Mouse (Mus musculus) lung, postnatal 0 days (tissue): ENCODE results near the gene Fam20b. TPM values are rescaled to one million over a fixed set of nuclear protein-coding genes. Genes with fewer than 3 reads are reported as not detected.
A peak's percentile ranks its signal among the peaks of the same experiment; 100 is the strongest.

ENCODE experiments used
- ATAC-seq: fragments of 200-750 bp; cut with Nextera tagmentation; 2 replicates; pipeline ENCODE4 v1.8.0; 2017; ENCODE audit warnings: moderate library complexity
- DNase-seq: peaks from one replicate; pipeline ENCODE4 v3.0.0-alpha.2; 2016; ENCODE audit warnings: low spot score
- H3K27ac ChIP-seq: fragments of 300-500 bp; sonication (generic); 2 replicates; pipeline ENCODE4 v1.5.1; 2014; ENCODE audit warnings: antibody characterized with exemption, mild to moderate bottlenecking, low read length, mixed read lengths
- H3K27me3 ChIP-seq: fragments of 300-500 bp; sonication (generic); replicated peaks from 2 replicates; pipeline ENCODE4 v1.6.1; 2014; ENCODE audit warnings: low read length, mixed read lengths; ENCODE audit not compliant: insufficient read depth
- H3K36me3 ChIP-seq: fragments of 300-500 bp; sonication (generic); 2 replicates; pipeline ENCODE4 v1.6.1; 2014; ENCODE audit warnings: low read length, mixed read lengths; ENCODE audit not compliant: insufficient read depth
- H3K4me1 ChIP-seq: fragments of 300-500 bp; sonication (generic); 2 replicates; pipeline ENCODE4 v1.6.1; 2014; ENCODE audit warnings: antibody characterized with exemption, low read depth, low read length, mixed read lengths; ENCODE audit not compliant: insufficient read depth
- H3K4me2 ChIP-seq: fragments of 300-500 bp; sonication (generic); replicated peaks from 2 replicates; pipeline ENCODE4 v1.6.1; 2014; ENCODE audit warnings: low read depth, mild to moderate bottlenecking, low read length, moderate library complexity, mixed read lengths
- H3K4me3 ChIP-seq: fragments of 300-500 bp; sonication (generic); 2 replicates; pipeline ENCODE4 v1.5.1; 2014; ENCODE audit warnings: low read depth, low read length
- H3K9ac ChIP-seq: fragments of 300-500 bp; sonication (generic); replicated peaks from 2 replicates; pipeline ENCODE4 v1.6.1; 2014; ENCODE audit warnings: low read depth, mild to moderate bottlenecking
- H3K9me3 ChIP-seq: fragments of 300-500 bp; sonication (generic); 2 replicates; pipeline ENCODE4 v1.6.1; 2016; ENCODE audit warnings: low read length, mixed read lengths
- CTCF ChIP-seq: IDR thresholded peaks from 2 replicates; pipeline ENCODE4 v1.5.1; 2016; ENCODE audit warnings: antibody characterized with exemption, mild to moderate bottlenecking
- EP300 ChIP-seq: IDR thresholded peaks from 2 replicates; pipeline ENCODE4 v1.6.1; 2016; ENCODE audit warnings: antibody characterized with exemption, mild to moderate bottlenecking, control low read depth
- WGBS: fragments of 180-500 bp; shearing (Covaris S2); extraction: QIAGEN DNeasy Blood & Tissue Kit; methylation state at CpG from one replicate; pipeline ENCODE4 v1.1.7; 2014; 5-methylcytosine and 5-hydroxymethylcytosine counted together
- polyA plus RNA-seq: library from polyadenylated mRNA; unstranded; fragments of >200 nt; fragmentation: Nextera tagmentation; extraction: Ambion mirVana; gene quantifications from 2 replicates; pipeline ENCODE4 v1.2.1, GENCODE M21; 2015

Gene Fam20b
- polyA plus RNA-seq, 1 experiment from 2014 or later = 15.3 TPM

DNA sequence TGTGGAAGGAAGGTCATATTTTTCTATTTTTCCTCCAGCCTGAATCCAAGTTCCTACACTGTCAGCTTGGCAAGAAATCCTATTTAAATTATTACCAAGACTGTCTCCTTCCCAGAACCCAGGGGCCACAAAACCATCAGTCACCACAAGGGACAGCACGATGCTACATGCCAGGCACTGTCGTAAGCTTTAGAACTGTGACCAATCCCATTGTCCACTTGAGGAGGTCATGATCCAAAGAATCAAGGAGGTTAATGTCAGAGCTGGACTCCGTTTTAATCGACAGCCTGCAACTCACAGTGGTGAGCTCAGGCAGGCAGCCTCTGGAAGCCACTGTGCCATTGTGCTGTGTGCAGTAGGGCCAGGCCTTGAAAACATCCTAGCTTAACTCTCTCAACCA is 39.4 kb upstream of the Fam20b start:
- Histone ChIP-seq H3K4me3 (no peak overlapping the region), H3K36me3 (no peaks in the 10 kb centered on the region), H3K27me3 (no peaks in the 10 kb centered on the region), H3K4me1 (no peaks in the 10 kb centered on the region), H3K4me2 (no peak overlapping the region), H3K9me3 (no peaks in the 10 kb centered on the region), H3K9ac (no peak overlapping the region), H3K27ac (no peak overlapping the region)
- DNase-seq = no peak
- no peak for ATAC-seq
- WGBS = 63% methylated on average over 4 of the region's 4 CpGs
- TF ChIP-seq EP300 (no peak), CTCF (peak; percentile 17; the same call in 1 of the 2 replicates)

DNA sequence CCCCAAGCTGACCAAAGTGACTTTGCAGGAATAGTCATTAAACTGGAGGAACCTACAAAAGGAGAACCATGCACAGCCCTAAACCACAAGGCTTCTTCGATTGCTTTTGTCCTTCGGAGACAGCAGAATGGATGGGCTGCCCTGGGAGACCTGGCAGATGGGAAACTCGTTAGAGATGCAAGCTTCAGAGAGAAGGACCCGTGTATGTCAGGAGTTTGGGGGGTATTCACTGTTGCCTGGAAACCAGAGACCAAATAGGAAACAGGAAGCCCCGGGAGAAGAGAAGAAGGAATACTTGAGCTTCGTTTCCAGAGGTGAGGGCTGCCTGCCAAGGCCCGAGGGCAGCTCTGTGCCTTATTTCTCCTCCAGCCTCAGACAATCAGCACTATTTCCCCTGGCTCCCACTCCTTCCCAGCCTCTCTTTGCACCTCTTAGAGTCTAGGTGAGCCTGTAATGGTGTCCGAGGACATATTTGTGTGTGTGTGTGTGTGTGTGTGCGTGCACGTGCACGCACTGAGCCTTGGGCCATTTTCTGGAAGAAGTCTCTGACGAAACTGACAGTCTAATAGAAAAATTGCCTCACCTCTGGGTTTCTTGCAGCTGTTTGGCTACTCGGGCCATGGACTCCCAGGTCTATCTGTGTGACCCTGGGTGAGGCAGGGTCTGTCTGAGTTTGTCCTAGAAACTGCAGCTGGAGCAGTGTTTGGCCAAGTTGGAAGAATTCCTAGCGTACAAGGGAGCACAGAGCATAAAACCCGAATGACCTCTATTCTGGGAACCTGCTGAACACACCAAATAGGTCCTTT is 35.9 kb upstream of the Fam20b start:
- H3K4me2 ChIP-seq = no peak overlapping the region
- ATAC-seq (no peak), DNase-seq (no peak)
- H3K9ac ChIP-seq = no peak overlapping the region
- H3K4me3 ChIP-seq = no peak overlapping the region
- no peak for TF ChIP-seq CTCF
- no peak for TF ChIP-seq EP300
- no peak overlapping the region for H3K27ac ChIP-seq
- H3K36me3 ChIP-seq = no peaks in the 10 kb centered on the region
- H3K4me1 ChIP-seq = peaks cover 2% of the 10 kb centered on the region; the same call in 1 of the 2 replicates
- 40% methylated on average over 15 of the region's 15 CpGs for WGBS
- no peaks in the 10 kb centered on the region for H3K27me3 ChIP-seq
- no peaks in the 10 kb centered on the region for H3K9me3 ChIP-seq

DNA sequence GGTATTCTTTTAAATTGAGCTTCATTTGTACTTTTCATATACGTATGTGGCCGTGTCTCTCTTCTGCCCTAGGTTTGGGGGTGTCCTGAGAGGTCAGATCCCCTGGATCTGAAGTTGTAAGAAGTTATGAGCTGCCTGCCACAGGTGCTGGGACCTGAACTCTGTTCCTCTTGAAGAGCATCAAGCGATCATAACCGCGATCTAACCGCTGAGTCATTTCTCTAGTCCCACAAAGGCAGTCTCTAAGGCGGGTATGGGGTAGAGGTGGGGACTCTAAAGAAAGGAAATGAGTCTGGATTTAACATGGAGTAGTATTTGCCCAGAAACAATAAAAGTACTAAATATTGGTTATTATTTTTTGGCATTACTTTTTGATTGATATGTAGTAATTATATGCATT is 34.1 kb upstream of the Fam20b start:
- no peak overlapping the region for H3K4me2 ChIP-seq
- no peaks in the 10 kb centered on the region for H3K9me3 ChIP-seq
- no peaks in the 10 kb centered on the region for H3K36me3 ChIP-seq
- TF ChIP-seq CTCF (no peak), EP300 (no peak)
- WGBS = 83% methylated on average over 7 of the region's 7 CpGs
- DNase-seq (no peak), ATAC-seq (no peak)
- H3K9ac ChIP-seq = no peak overlapping the region
- H3K4me3 ChIP-seq = no peak overlapping the region
- no peaks in the 10 kb centered on the region for H3K27me3 ChIP-seq
- H3K27ac ChIP-seq = no peak overlapping the region
- peaks cover 2% of the 10 kb centered on the region; the same call in 1 of the 2 replicates for H3K4me1 ChIP-seq

DNA sequence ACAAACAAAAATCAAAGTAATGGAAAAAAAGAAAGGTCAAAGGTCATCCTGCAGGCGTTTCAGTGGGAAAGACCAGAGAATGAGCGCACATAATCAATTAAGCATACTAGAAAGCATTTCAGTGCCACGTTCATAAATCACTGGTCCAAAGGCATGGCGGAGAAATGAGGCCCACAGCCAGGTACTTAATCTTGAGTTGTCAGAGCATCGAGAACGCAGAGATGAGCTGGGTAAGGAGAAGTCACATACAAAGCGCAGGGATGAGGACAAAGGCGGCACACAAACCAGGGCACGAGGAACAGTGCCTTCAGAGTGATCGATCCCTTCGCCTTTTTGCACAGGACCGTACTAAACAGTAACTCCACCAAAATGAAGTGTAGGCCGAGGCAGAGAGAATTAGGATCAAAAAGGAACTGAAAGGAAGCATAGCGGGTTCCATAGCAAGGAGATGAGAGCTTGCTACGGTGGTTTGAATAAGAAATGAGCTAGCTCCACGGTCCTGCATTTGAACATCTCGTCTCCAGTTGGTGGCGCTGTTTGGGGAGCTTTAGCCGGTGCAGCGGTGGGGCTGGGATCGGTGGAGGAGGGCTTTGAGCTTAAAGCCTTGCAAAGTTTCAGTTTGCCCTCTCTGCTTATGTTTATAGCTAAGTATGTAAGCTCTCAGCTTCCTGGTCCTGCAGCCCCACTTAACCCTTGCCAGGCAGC is 33.3 kb upstream of the Fam20b start:
- Histone ChIP-seq H3K27ac (no peak overlapping the region), H3K4me1 (peaks cover 2% of the 10 kb centered on the region; the same call in 1 of the 2 replicates), H3K36me3 (no peaks in the 10 kb centered on the region), H3K27me3 (no peaks in the 10 kb centered on the region), H3K9ac (no peak overlapping the region), H3K4me3 (peak overlapping the region; percentile 21), H3K4me2 (peak overlapping the region; percentile 44), H3K9me3 (no peaks in the 10 kb centered on the region)
- TF ChIP-seq EP300 = no peak
- TF ChIP-seq CTCF = peak; percentile 91
- peak; percentile 83 for DNase-seq
- 14% methylated on average over 21 of the region's 21 CpGs for WGBS
- ATAC-seq = peak; percentile 83

DNA sequence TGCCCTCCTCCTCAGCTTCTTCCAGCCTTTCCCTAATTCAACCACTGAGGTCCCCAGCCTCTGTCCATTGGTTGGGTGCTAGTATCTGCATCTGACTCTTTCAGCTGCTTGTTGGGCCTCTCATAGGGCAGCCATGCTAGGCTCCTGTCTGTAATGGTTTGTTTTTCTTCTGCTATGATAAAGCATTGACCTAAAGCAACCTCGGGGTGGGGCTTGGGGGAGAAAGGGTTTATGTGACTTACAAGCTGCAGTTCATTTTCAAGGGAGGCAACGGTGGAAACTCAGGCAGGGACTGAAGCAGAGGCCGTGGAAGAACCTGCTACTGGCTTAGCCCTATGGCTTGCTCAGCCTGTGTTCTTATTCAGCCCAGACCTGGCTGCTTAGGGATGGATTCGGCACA is 31.4 kb upstream of the Fam20b start:
- no peak overlapping the region for H3K9ac ChIP-seq
- no peak overlapping the region for H3K4me3 ChIP-seq
- TF ChIP-seq CTCF (no peak), EP300 (no peak)
- no peaks in the 10 kb centered on the region for H3K36me3 ChIP-seq
- H3K4me1 ChIP-seq = peaks cover 2% of the 10 kb centered on the region; the same call in 1 of the 2 replicates
- DNase-seq (no peak), ATAC-seq (no peak)
- WGBS = 50% methylated on average over 4 of the region's 4 CpGs
- no peaks in the 10 kb centered on the region for H3K27me3 ChIP-seq
- H3K27ac ChIP-seq = no peak overlapping the region
- H3K4me2 ChIP-seq = no peak overlapping the region
- no peaks in the 10 kb centered on the region for H3K9me3 ChIP-seq

DNA sequence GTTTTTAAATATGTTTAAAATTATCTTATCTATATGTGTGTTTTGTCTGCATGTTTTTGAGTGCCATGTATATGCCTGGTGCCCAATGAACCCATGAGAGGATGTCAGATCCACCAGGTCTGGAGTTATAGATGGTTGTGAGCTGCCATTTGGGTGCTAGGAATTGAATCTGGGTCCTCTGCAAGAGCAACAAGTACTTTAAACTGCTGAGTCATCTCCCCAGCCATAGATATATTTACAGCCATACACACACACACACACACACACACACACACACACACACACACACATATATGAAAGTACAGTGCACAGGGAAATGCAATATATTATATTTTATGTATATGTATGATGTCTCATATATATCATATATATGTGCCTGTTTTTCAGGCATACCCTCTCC is 30.2 kb upstream of the Fam20b start:
- no peaks in the 10 kb centered on the region for H3K27me3 ChIP-seq
- no peak overlapping the region for H3K9ac ChIP-seq
- no peaks in the 10 kb centered on the region for H3K9me3 ChIP-seq
- H3K36me3 ChIP-seq = no peaks in the 10 kb centered on the region
- H3K4me1 ChIP-seq = peaks cover 2% of the 10 kb centered on the region; the same call in 1 of the 2 replicates
- no peak overlapping the region for H3K27ac ChIP-seq
- TF ChIP-seq EP300 (no peak), CTCF (no peak)
- DNase-seq (no peak), ATAC-seq (no peak)
- H3K4me3 ChIP-seq = no peak overlapping the region
- no peak overlapping the region for H3K4me2 ChIP-seq
